Mouse (Mus musculus): Measurements from ENCODE around the gene Ushbp1. TPM values are rescaled to one million over a fixed set of nuclear protein-coding genes. Genes with fewer than 3 reads are reported as not detected.
"Not testable (repeated sequence)": the region's sequence is repeated elsewhere in the genome, so short reads cannot be mapped to it uniquely, and the experiment has no call there.

The Ushbp1 gene
- polyA plus RNA-seq, 1 experiment from 2014 or later: 10.8 TPM

DNA sequence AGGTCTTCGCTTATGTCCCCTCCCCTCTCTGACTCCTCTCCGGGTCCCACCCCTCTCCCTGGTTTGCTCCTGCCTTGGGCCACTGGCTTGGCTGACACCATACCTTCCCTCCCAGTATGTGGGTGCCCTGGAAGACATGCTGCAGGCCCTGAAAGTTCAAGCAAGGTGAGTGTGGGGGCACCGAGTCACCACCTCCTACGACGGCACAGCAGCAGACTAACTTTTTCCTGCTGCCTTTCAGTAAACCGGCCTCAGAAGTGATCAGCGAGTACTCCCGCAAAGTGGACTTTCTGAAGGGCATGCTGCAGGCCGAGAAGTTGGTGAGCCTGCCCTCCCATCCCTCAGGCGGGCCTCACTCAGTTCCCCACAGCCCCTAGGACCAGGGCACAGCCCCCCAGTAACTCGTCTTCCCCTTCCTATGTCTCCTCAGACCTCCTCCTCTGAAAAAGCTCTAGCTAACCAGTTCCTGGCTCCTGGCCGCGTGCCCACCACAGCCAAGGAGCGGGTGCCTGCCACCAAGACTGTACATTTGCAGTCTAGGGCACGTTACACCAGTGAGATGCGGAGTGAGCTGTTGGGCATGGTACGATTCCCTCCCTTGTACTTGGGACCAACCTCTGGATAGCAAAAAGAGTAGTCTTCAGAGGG is 27.9 kb downstream of the Ushbp1 start:
- peak overlapping the region; percentile 71 for H3K27ac ChIP-seq (ENCODE audit: low read length)
- H3K9ac ChIP-seq (ENCODE audit: low read depth, low read length): peak overlapping the region; percentile 70
- H3K36me3 ChIP-seq (ENCODE audit: control insufficient read depth, insufficient read depth, low read length): peaks cover 12% of the 10 kb centered on the region; the same call in 1 of the 2 replicates
- ATAC-seq: no peak
- peak overlapping the region; percentile 60 for H3K4me3 ChIP-seq (ENCODE audit: low read length)
- WGBS: 42% methylated on average over 17 of the region's 17 CpGs
- no peaks in the 10 kb centered on the region for H3K27me3 ChIP-seq (replicated peaks; ENCODE audit: control insufficient read depth, insufficient read depth, low read length)
- peaks cover 19% of the 10 kb centered on the region for H3K4me1 ChIP-seq (ENCODE audit: control insufficient read depth, insufficient read depth, low read length)
- peak overlapping the region; percentile 82 for H3K4me2 ChIP-seq (ENCODE audit: low read depth, low read length)
- H3K9me3 ChIP-seq (ENCODE audit: control insufficient read depth, low read length): no peaks in the 10 kb centered on the region

DNA sequence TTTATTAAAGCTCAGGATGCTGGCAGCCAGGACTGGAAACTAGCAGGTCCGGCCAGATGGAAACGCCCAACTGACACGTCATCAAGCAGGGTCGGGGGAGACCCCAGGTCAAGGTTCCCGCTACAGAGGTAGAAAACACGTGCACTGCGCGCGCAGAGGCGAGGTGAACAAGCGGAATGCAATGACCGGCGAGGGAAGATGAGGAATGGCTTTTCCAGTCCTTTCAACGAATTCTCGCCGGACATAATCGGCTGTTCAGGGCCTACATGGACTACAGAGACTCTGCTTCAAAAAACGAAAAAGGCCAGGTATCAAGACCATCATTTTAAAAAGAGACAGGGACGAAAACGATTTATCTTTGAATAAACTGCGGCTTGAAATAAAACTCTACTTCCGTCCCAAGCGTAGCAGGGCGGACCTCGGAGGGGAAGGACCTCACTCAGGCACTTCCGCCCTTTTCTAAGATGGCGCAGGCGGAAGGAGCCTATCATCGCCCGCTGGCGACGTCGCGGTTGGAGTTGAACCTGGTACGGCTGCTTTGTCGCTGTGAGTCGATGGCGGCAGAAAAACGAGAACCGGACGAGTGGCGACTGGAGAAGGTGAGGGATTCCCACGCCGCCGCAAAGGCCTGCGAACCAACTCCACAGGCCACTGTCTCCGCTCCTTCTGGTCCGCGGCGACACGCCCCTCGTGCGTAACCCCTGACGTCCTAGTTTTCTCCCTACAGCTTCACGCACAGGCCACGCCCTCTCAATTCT is 28.7 kb downstream of the Ushbp1 start, which contains the start of gene Use1:
Gene Use1, plus strand, starts transcription at position 78 of the 758 bp plus-strand sequence.
- under 1% methylated on average over 56 of the region's 56 CpGs for WGBS
- ATAC-seq: peak; percentile 80
- Histone ChIP-seq H3K9ac (ENCODE audit: low read depth, low read length) (peak within 1 kb of the TSS; percentile 70), H3K27ac (ENCODE audit: low read length) (peak within 1 kb of the TSS; percentile 88), H3K9me3 (ENCODE audit: control insufficient read depth, low read length) (no peaks in the 10 kb centered on the region), H3K4me1 (ENCODE audit: control insufficient read depth, insufficient read depth, low read length) (peaks cover 19% of the 10 kb centered on the region), H3K36me3 (ENCODE audit: control insufficient read depth, insufficient read depth, low read length) (peaks cover 12% of the 10 kb centered on the region; the same call in 1 of the 2 replicates), H3K4me2 (ENCODE audit: low read depth, low read length) (peak within 1 kb of the TSS; percentile 82), H3K27me3 (replicated peaks; ENCODE audit: control insufficient read depth, insufficient read depth, low read length) (no peaks in the 10 kb centered on the region), H3K4me3 (ENCODE audit: low read length) (peak within 1 kb of the TSS; percentile 60)

DNA sequence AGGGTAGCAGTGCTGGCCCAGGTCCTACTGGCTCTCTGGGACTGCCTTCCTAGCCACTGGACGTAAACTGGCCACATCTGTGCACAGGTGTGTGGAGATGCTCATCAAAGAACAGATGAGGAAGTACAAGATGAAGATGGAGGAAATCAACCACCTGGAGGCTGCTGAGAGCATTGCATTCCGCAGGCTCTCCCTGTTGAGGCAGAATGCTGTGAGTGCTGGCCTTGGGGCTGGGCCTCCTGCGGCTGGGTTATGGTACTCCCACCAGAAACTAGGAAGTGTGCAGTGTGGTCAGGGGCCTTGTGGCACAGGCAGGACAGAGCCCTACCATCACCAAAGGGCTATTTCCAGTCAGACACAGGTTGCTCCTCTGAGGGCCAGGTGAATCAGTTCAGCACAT is 37.6 kb downstream of the Ushbp1 start:
- Histone ChIP-seq H3K4me3 (ENCODE audit: low read length) (no peak overlapping the region), H3K27ac (ENCODE audit: low read length) (no peak overlapping the region), H3K9ac (ENCODE audit: low read depth, low read length) (no peak overlapping the region), H3K27me3 (replicated peaks; ENCODE audit: control insufficient read depth, insufficient read depth, low read length) (no peaks in the 10 kb centered on the region), H3K9me3 (ENCODE audit: control insufficient read depth, low read length) (no peaks in the 10 kb centered on the region), H3K4me2 (ENCODE audit: low read depth, low read length) (no peak overlapping the region), H3K36me3 (ENCODE audit: control insufficient read depth, insufficient read depth, low read length) (0 out of 2 replicates have a peak, but pooled peaks cover 15% of the 10 kb centered on the region), H3K4me1 (ENCODE audit: control insufficient read depth, insufficient read depth, low read length) (no peaks in the 10 kb centered on the region)
- no peak for ATAC-seq
- WGBS: 83% methylated on average over 3 of the region's 3 CpGs

DNA sequence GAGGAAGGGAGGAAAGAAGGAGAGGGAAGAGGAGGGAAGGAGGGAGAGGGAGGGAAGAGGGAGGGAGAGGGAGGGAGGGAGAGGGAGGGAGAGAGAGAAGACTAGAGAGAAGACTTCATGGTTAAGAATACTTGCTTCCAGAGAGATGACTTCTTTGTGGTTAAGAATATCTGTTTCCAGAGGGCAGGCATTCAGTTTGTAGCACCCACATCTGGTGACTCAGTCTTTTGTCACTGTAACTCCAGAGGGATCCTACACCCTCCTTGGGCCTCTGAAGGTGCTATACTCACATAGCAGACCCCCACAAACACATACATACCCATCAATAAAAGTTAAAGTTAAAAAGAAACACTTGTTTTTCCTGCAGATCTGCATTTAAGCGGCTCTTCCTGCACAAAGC is 44.1 kb downstream of the Ushbp1 start:
- no peaks in the 10 kb centered on the region for H3K4me1 ChIP-seq (ENCODE audit: control insufficient read depth, insufficient read depth, low read length)
- WGBS: 97% methylated on average over 1 of the region's 1 CpGs
- no peak overlapping the region for H3K4me2 ChIP-seq (ENCODE audit: low read depth, low read length)
- peaks cover 18% of the 10 kb centered on the region; the same call in 1 of the 2 replicates for H3K36me3 ChIP-seq (ENCODE audit: control insufficient read depth, insufficient read depth, low read length)
- ATAC-seq: no peak
- no peak overlapping the region for H3K27ac ChIP-seq (ENCODE audit: low read length)
- H3K9me3 ChIP-seq (ENCODE audit: control insufficient read depth, low read length): no peaks in the 10 kb centered on the region
- H3K27me3 ChIP-seq (replicated peaks; ENCODE audit: control insufficient read depth, insufficient read depth, low read length): no peaks in the 10 kb centered on the region
- no peak overlapping the region for H3K4me3 ChIP-seq (ENCODE audit: low read length)
- no peak overlapping the region for H3K9ac ChIP-seq (ENCODE audit: low read depth, low read length)

DNA sequence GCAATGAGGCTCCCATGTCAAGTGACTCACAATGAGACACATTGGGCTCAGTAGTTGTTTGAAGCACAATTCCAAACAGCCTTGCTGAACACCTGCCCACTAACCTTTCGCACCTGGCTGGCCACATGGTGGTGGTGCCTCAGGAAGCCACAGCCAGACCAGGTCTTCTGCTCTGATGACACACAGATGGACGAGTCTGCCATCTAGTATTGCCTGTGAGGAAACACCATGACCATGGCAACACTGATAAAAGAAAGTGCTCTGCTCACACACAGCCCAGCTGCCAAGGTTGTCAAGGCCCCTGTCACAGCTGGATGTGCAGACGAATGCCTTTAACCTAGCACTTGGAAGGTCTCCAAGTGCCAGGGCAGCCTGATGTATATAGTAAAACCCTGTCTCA is 44.5 kb downstream of the Ushbp1 start:
- Histone ChIP-seq H3K27ac (ENCODE audit: low read length) (no peak overlapping the region), H3K9me3 (ENCODE audit: control insufficient read depth, low read length) (no peaks in the 10 kb centered on the region), H3K27me3 (replicated peaks; ENCODE audit: control insufficient read depth, insufficient read depth, low read length) (no peaks in the 10 kb centered on the region), H3K4me3 (ENCODE audit: low read length) (no peak overlapping the region), H3K4me2 (ENCODE audit: low read depth, low read length) (no peak overlapping the region), H3K9ac (ENCODE audit: low read depth, low read length) (no peak overlapping the region), H3K4me1 (ENCODE audit: control insufficient read depth, insufficient read depth, low read length) (no peaks in the 10 kb centered on the region), H3K36me3 (ENCODE audit: control insufficient read depth, insufficient read depth, low read length) (peaks cover 19% of the 10 kb centered on the region)
- 65% methylated on average over 3 of the region's 3 CpGs for WGBS
- ATAC-seq: no peak

DNA sequence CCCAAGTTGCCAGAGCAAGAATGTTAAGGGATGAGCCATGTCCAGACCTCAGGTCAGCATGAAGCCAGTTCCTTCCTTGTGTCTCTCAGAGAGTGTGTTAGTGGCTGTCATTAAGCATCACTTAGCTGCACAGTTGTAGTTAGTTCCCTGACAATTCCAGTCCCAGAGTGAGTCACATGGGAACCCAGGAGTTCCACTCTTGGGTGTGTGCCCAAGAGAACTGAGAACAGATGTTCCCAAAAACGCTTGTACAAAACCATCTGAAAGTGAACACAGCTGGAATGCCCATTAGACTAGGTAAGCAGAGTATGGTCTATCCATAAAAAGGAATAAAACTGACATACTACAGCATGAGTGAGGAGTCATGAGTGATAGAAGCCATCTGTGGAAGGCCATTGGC is 49.0 kb downstream of the Ushbp1 start:
- H3K9ac ChIP-seq (ENCODE audit: low read depth, low read length): no peak overlapping the region
- no peaks in the 10 kb centered on the region for H3K9me3 ChIP-seq (ENCODE audit: control insufficient read depth, low read length)
- no peak overlapping the region for H3K27ac ChIP-seq (ENCODE audit: low read length)
- H3K36me3 ChIP-seq (ENCODE audit: control insufficient read depth, insufficient read depth, low read length): peaks cover 20% of the 10 kb centered on the region
- WGBS: 78% methylated on average over 1 of the region's 1 CpGs
- no peaks in the 10 kb centered on the region for H3K4me1 ChIP-seq (ENCODE audit: control insufficient read depth, insufficient read depth, low read length)
- H3K4me3 ChIP-seq (ENCODE audit: low read length): no peak overlapping the region
- no peak overlapping the region for H3K4me2 ChIP-seq (ENCODE audit: low read depth, low read length)
- H3K27me3 ChIP-seq (replicated peaks; ENCODE audit: control insufficient read depth, insufficient read depth, low read length): no peaks in the 10 kb centered on the region
- no peak for ATAC-seq

DNA sequence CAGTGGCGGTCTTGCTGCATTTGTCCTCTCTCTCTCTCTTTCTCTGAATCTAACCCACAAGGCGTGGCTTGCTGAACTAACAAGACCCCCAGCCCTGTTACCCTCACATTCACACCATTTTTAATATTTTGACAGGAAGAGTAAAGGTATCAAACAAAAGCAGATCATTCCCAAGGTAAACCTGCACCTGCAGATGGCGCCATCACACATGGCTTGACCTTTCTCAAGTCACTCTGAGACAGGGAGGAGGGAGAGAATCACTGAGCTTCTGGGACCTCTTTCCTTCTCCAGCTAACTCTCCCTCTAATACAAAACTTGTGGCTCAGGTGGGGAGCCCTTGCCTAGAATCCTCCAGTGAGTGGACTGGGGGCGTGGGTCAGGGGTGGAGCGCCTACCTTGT is 55.0 kb downstream of the Ushbp1 start:
- H3K4me2 ChIP-seq (ENCODE audit: low read depth, low read length): no peak overlapping the region
- 74% methylated on average over 5 of the region's 5 CpGs for WGBS

DNA sequence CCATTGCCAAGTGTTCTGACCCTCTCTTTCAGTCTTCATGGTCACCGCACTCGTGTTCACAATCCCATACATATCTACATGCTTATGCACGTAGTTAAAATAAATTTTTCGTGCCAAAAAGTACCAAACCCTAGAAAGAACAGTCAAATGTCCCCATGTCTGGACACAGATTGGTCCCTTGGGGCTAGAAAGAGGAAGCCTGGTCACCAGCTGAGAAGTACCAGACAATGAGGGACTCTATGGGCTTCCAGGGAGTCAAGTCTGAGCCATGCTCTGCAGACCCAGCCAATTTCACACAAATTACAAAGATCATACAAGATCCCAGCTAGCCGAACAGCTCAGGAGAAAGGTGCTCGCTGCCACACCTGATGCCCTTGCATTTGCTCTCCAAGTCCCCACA is 57.8 kb downstream of the Ushbp1 start:
- ATAC-seq; H3K27ac ChIP-seq (ENCODE audit: low read length); H3K27me3 ChIP-seq (replicated peaks; ENCODE audit: control insufficient read depth, insufficient read depth, low read length); H3K4me2 ChIP-seq (ENCODE audit: low read depth, low read length); H3K4me1 ChIP-seq (ENCODE audit: control insufficient read depth, insufficient read depth, low read length); H3K4me3 ChIP-seq (ENCODE audit: low read length); H3K9ac ChIP-seq (ENCODE audit: low read depth, low read length); H3K9me3 ChIP-seq (ENCODE audit: control insufficient read depth, low read length): not testable (repeated sequence)
- peaks cover 10% of the 10 kb centered on the region; the same call in 1 of the 2 replicates for H3K36me3 ChIP-seq (ENCODE audit: control insufficient read depth, insufficient read depth, low read length)
- WGBS: 95% methylated on average over 6 of the region's 6 CpGs

More for the DNA sequence above, 55.0 kb downstream of the Ushbp1 start:
- H3K27me3 ChIP-seq (replicated peaks; ENCODE audit: control insufficient read depth, insufficient read depth, low read length): no peaks in the 10 kb centered on the region
- H3K27ac ChIP-seq (ENCODE audit: low read length): no peak overlapping the region
- H3K9ac ChIP-seq (ENCODE audit: low read depth, low read length): no peak overlapping the region
- H3K4me3 ChIP-seq (ENCODE audit: low read length): no peak overlapping the region
- no peaks in the 10 kb centered on the region for H3K9me3 ChIP-seq (ENCODE audit: control insufficient read depth, low read length)
- no peaks in the 10 kb centered on the region for H3K4me1 ChIP-seq (ENCODE audit: control insufficient read depth, insufficient read depth, low read length)
- peaks cover 8% of the 10 kb centered on the region; the same call in 1 of the 2 replicates for H3K36me3 ChIP-seq (ENCODE audit: control insufficient read depth, insufficient read depth, low read length)
- ATAC-seq: no peak

Data from intestine, embryonic 16.5 days (tissue).